Mouse (Mus musculus) kidney, adult 11 months (tissue): ENCODE data around the gene Ptpro.

ENCODE experiments used
- DNase-seq: peaks from one replicate; pipeline ENCODE4 v3.0.0; 2022

Gene Ptpro

DNA sequence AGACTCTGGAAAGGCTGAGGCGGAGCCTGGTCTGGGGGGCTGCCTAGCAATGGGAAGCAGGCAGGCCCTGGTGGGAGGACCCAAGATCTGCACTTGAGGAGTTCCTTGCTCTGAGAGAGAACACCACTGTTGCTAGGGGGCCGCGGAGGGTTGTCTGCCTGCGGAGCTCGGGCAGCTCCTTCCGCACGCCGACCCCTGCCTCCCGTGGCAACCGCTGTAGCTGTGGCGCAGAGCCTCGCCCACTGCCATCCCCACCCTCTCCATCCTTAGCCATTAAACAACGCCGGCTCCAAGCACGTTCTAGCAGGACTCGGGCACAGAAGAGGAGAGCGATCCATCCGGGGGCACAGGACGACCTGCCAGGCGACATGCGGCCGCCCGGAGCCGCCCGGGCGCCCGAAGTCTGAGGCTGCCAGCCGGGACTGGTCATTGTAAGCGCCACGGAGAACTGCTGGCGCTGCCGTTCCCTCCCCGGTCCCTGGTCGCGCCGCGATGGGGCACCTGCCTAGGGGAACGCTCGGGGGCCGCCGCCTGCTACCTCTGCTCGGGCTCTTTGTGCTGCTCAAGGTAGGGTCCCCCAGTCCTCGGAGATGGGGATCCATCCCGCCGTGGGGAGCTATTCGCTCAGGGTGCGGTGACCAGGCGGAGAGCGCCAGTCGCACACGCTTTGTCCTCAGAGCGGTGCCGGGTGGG, at the start of gene Ptpro:
Gene Ptpro, plus strand, starts transcription at position 126 of the 693 bp plus-strand sequence.
- no peak for DNase-seq

DNA sequence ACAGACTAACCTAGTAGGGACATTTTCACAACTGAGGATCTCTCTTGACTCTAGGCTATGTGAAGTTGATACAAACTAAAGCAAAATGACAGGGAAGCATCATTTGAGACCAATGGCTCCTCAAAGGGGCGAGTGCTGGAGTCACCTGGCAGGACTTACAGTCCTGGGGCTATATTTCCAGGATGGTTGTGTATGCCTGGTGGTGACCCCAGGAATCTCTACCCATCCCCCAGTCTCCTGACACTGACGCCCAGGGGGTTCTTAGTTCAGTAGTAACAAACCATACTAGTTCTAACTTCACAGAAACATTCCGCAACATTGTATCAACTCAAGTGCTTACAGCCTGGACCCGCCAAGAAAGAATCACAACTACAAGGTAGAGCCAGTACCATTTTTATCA, 49.5 kb upstream of the Ptpro start:
- no peak for DNase-seq

DNA sequence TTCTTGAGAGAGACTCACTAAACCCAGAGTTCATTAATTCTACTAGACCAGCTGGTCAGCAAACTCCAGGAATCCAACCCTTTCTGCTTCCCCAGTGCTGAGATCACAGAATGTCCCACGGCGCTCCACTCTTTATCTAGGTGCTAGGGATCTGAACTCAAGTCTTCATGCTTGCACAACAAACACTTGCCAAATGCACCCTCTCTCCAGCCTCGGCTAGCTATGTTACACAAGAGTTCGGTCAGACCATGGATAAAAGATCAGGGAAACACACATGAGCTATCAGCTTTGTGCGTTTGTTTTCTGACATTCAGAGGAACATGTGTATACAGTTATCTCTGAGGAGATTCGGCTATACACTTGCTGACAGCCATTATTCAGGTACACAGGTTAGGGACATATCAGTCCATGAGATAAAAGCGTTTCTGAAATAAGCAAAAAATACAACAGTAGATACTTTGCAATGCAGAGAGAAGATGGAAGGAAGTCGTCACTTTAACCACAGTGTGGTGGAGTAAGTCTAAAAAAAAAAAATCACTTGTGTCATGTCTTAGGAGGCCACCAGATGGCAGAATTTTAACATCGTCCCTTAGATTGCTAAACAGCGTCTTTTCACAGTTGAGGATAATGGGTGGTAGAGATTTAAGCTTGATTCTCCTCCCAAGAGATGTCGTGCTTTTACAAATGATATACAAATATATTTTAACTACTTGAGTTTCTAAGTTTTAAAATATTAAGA, 46.3 kb upstream of the Ptpro start:
- DNase-seq, result no peak

DNA sequence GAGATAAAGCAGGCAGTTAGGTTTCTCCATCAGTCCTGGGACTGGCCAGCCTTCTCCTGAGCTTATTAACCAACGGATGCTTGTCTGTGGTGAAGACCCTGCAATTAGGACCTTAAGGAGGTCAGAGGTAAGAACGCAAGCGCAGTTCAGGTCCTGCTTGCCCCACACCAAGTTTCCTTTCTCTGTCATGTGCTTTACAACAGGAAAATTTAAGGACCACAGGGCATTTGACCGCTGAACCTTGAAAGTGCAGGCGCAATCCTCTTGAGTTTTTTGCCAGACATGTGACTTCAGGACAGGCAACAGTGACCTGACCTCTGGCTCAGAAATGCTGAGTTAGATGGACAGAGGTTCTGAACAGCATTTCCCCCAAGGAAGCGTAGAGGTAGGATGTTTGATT, 45.0 kb upstream of the Ptpro start:
- DNase-seq, result peak; percentile 76

DNA sequence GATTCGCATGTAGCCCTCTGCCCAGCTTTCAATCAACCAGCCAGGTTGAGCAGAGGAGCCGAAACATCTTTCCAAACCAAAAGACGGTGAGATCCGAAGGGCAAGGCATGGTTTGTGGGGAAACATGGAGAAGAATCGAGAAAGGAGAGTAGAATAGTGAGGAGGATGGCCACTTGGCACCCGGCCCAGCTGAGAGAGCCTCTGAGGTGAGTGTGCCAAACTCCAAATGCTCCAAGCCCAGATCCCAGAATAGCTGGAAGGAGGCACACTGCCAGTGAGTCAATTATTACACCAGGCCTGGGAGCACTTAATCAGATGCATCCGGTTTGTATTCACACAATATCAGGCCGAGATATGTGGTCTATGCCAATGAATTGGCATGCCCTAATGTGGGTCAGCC, 42.1 kb upstream of the Ptpro start:
- peak; percentile 89 for DNase-seq

DNA sequence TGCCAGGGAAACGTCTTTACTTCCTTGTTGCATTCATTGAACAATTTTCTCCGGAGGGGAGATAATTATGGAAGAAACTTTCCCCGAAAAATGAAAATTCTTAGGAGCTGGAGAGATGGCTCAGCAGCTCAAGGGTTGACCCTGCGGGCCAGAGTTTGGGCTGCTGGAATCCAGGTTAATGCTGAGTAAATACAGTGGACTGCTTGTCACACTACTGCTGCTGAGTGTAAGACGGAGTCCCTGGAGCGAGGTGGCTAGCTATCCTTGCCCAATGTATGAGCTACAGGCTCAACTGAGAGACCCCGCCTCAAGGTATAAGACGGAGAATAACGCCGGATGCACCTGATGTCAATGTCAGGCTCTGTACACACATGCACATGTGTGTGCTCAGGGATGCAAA, 41.1 kb upstream of the Ptpro start:
- no peak for DNase-seq

DNA sequence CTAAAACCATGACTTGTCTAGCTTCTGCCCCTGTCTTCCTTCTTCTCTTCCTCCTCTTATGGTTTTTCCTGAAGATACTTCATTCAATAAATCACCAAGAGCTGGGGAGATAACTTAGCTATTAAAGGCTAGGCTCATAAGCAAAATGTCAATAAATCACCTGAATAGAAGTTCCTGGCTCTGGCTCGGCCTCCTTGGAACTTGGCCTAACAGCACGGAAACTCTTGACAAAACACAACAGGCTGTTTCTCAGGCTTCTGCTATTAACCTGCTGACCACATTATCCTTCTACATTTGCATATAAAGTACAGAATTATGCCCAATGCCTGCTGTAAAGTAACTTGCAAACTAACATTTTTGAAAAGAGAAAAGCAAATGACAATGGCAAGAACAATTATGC, 40.7 kb upstream of the Ptpro start:
- peak; percentile 26 for DNase-seq

DNA sequence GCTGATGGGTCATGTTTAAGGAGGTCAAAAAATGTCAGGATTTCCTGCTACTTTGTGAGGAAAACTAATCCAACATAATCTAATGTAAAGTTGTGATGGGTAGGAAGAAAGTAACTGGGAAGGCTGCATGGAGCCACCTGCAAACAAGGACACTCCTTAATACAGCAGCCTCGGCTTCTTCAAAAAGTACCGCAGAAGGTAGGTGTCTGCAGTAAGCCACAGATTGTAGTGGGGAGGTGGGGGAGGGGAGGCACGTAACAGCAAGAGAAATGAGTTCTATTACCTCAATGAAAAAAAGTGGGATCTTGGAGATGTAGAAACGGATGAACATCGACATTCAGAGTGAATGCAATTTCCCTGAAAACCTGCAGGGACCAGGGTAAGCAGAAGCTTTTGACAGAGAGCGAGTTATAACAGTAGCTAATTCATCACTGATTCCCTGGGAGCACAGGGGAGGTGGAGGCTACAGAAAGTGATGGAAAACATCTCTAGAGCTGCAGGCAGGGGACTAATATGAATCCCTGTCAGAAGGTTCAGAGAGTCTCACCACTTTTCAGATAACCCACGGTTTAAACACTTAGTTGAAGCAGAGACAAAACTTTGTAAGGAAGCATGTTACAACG, 34.2 kb upstream of the Ptpro start:
- no peak for DNase-seq

DNA sequence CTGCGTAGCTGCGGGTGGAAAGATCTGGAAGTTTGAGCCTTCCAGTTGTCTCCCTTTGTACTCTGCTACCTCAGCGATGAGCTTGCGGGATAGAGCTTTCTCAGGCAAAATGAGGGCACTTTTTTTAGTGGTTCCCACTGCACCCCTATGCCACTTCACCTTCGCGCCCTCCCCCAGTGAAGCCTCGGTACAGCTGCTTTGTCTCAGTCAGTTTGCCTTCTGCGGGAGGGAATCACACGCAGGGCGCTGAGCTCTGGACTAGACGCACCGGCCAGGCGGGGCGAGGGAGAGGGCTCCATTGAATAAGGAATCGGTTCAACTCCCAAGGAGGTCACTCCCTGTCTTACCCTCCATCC, 746 bp downstream of the Ptpro start:
- no peak for DNase-seq

DNA sequence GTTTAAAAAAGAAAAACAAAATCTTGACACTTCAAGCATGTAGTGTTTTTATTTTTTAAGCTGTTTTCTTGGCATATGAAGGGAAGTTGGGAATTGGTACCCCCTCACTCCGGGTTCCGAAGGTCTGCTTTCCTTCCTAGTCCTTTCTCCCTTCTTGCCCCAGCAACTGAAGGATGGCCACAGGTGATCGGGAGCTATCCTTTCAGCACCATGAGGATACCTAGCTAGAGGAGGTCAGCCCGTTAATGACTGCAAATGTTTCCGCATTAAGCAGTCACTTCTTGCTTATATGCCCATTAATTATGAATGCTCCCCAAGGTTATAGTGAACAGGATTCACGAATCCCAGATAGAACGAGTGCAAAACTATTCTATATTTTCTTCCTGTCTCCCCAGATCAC, 1.3 kb downstream of the Ptpro start:
- no peak for DNase-seq

DNA sequence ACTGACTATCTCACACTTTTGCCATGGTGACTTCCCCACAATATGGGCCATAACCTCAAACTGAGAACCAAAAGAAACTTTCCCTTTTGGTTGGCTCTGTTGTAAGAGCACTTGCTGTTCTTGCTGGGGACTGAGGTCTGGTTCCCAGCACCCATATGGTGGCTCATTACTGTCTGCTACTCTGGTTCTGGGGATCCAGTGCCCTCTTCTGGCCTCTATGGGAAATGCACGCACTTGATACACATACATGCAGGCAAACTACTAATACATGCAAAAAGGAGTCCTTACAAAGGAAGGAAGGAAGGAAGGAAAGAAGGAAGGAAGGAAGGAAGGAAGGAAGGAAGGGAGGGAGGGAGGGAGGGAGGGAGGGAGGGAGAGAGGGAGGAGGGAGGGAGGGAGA, 8.9 kb downstream of the Ptpro start:
- DNase-seq, result no peak

DNA sequence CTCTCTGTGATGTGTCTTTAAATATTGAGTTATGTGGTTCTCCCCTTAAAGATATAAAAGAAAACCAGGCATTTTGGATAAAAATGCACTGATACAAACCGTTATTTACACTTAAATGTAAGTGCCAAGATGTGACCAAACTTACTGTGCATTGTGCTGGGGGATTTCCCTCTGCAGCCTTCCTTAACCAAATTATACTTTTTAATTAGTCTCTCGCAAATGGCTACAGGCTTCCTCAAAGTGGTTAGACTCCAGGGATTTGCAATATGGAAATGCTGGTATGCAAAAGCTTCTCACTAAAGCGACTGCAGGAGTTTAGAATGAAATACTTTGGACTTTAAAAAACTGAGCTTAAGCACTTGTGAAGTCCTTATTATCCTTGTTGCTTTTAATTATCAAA, 10.0 kb downstream of the Ptpro start:
- DNase-seq, result no peak

DNA sequence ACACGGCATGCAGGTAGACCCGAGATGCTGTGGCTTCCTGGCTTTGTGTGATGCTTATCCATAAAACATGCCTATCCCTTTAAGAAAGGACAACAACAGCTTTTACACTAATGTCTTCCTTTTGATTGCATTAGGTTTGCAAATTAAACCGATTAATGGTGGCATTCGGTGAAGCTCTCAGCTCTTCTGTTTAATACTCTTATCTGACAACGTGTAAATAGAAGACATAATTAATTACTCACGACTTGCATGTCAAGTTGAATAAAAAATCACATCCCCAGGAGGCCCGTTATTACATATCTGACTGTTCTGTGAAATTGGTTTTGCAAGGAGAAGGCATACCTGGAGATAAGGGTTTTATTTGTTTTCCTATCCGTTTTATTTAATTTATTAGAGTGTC, 15.9 kb downstream of the Ptpro start:
- DNase-seq, result no peak

DNA sequence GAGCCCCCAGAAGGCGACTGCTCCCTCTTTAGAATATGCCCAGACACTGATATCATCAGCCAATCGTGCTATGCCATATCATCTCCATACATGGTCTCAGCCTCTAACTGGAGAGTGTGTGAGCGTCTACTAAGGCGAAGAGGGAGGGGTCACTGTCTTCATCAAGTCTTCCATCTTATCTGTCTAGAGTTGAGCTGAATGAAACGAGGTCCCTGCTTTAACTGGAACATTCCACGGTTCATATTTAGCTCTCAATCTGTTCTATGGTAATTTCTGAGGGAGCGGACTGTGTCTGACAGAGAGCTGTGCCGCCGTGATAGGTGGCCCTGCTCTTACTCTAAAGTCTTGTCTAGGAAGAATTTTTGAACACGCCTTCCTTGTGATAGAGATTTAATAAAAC, 16.5 kb downstream of the Ptpro start:
- no peak for DNase-seq

DNA sequence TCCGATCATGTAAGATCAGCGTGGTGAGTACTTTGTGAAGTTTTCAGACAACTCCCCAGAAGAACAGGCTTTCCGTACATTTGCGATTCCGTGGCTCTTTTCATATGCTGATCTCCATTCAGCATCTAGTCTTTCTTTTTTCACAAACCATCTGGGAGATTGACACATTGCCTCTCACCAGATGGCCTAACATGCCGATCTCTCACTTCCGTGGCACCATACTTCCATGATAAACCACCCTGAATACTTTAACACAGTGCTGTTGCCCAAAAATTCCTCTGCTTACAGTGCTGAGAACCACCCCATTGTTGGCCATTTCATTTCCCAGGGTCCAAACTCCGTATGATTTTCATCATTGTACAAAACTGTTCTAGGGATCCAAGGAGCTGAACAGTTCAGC, 20.4 kb downstream of the Ptpro start:
- no peak for DNase-seq

DNA sequence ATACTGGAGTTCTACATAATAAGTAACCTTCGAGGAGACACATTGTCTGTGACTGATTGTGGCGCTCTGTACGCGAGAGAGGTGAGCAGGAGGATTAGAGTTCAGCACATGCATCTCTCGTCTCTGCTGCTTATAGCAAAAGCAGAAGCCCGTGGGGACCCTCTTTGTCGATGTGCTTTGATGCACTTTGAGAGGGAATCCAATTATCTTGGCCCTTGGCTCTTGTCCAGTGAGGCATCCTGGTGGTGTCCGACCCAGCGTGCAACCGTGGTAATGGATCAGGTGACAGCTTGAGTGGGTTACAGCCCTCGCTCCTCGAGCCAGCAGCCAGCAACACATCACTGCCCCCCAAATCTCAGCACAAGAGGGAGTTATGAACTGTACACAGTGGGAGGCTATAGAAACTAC, 25.5 kb downstream of the Ptpro start:
- DNase-seq, result no peak

DNA sequence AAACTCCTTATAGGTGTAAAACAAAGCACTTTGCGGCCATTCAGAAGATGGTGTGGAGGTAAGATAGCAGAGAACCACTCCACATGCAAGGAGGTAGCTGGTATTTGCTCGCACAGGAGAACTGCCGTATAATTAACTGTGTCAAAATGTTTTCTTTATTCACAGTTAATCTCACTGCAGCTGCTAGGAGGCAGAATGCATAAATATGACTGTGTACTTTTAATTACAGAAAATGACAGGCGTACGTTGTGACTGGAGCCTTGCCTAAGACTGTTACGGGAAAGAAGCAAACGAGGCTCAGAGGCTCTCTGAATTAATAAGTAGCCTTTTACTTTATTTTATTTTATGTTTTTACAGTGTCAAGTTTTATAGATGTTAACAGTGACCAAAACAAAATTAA, 27.5 kb downstream of the Ptpro start:
- DNase-seq, result no peak

DNA sequence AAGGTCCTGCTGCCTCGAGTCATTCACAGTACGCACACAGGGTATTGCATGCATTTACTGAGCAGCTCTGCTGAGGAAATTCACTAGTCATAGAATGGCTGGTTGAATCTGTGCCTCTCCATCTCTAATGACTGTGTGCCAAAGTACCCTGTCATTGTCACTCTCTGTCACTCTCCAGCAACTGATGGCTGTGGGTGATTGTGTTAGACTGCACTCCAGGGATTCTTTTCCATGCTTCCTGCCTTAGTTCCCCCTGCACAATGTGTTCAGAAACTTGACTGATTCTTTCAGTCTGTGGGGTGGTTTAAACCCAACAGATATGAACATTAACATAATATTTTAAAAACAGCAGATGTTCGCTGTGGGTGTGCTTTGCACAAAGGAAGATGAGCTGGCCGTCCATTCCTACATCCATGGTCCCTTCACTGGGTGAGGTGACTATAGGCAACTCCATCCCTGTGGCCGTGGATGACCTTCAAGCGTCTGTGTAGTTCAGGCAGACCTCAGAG, 29.5 kb downstream of the Ptpro start:
- no peak for DNase-seq

DNA sequence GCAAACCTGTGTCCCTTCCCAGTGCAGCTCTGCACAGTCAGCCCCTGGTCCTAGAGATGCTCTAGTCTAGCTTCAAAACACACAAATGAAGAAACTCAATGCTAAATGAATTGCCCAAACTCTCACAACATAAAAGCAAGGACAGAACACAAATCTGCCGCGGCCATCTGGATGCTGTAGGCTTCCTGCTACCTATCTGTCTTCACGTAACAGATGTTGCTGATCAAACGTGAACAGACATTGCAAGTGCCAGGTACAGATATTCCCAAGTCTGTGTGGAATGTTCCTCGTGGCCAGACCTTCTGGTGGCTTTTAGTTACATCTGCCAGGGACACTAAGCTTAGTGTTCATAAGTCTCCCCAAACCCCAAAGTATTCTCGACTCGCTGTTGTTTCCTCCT, 29.9 kb downstream of the Ptpro start:
- no peak for DNase-seq

DNA sequence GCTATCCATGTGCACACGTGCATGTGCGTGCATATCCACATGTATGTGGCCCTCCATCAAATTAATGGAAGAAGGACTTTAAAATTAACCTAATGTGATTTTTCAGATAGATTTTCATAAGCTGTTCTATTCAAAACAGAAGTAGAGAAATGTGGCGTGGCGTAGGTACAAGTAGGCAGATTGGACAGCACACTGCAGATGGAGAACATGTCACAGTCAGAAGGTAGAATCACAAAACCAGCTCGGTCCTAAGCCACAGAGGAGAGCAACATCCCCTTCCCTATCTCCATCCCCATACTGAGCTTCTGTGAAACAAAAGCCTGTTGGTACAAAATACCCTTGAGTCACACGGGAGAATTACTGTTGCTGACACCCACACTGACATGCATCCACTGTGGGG, 34.3 kb downstream of the Ptpro start:
- no peak for DNase-seq

DNA sequence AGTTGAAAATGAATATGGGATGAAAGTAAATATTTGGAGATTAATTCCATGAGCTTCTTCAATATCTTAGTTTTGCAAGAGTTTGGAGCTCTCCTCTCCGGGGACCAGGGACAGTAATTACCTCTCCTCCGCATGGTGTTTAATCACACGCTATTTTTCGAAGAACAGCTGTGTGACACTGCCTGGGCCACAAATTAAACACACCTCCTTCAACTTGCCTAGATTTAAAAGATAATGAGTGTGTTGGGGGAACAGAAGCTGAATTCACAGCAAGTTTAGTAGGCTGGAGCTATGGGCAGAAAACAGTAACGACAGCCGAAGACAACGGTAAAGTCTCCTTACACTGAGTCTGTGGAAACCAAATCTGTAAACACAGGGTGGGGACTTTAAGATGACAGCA, 35.7 kb downstream of the Ptpro start:
- DNase-seq, result no peak

DNA sequence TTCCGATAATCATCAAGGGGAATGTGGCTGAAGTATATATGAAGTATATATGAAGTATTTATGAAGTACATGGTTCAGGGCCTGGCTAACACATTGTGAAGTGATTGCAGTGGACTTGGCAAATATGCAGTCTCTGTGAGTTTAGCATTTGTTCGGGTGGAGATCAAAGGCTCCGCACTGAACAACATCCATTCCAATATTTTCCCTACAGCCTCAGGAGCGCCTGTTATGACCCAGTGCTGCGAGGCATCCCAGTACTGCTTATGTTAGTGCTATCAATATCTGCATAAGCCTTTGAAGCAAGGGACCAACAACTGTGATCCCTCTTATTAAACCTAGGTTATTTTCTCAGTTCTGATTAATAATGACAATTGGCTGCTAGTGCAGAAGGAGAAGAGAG, 36.1 kb downstream of the Ptpro start:
- DNase-seq, result no peak

DNA sequence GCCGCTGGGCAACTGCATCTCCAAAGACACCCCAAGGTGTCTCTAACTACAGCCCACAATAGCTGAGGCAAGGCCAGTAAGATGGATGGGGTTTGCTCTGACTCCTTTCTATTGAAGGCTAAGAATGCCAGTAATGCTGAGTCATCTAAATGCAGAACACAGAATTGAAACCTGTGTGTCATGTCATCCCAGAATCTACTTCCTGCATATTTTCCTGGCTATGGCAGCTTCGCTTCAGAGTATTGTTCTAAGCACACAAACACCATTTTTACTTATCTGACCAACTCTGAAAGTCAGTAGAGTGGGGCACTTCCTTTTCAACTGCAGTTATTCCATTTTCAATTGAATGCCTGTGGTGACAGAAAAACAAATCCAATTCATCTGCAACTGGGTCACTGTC, 40.3 kb downstream of the Ptpro start:
- DNase-seq, result no peak
